15 mouse cellular contexts compared by ENCODE assay signal in the genomic region with DNA sequence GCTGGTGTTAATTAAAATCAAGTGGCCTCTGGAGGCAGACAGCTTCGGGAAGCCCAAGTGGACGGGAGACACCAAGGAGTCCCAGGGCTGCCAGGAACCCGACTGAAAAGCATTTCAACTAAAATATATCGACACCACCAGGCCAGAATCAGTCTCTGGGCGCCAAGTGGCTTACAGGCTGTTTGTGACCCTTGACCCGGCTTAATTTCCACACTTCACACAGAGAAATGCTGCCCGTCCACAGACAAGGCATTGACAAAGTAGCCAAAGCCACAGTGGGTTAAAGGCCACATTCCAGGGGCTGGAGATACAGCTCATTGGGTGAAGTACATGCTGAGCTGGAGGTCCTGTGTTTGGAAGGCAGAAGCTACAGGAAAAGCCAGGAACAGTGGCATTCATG. TPM values are rescaled to one million over a fixed set of nuclear protein-coding genes. Genes with fewer than 3 reads are reported as not detected.
DNase-seq lines count a peak whose midpoint lies in the region; ATAC-seq and TF ChIP-seq lines count a peak whose summit lies in the region.
"Had no signal": no experiment of that assay in that cellular context is flagged by ENCODE, and none has a peak within 500 bp of the region (broad histone marks: within the 10 kb centered on the region; RNA-seq: fewer than 3 reads in every experiment).

No protein-coding gene starts in this region.

- H3K9ac ChIP-seq in hindbrain, embryonic 14.5 days: no peak overlapping the region
- no peak overlapping the region for H3K9ac ChIP-seq in neural tube, embryonic 15.5 days (replicated peaks)
- H3K9ac ChIP-seq: forebrain, embryonic 12.5 days; heart, embryonic 15.5 days; limb, embryonic 13.5 days had no signal

- no peak for TF ChIP-seq POLR2A in cerebellum, adult 2 months (IDR thresholded peaks at IDR 0.05; ENCODE audit: borderline replicate concordance, insufficient read depth, low read length)

- no peak overlapping the region for H3K4me3 ChIP-seq in hindbrain, embryonic 10.5 days
- H3K4me3 ChIP-seq in hindbrain, embryonic 14.5 days (replicated peaks; ENCODE audit: low read length): no peak overlapping the region
- H3K4me3 ChIP-seq in neural tube, embryonic 15.5 days (replicated peaks): no peak overlapping the region
- H3K4me3 ChIP-seq in cerebellum, adult 2 months (replicated peaks; ENCODE audit: insufficient read depth, low read depth, low read length): no peak overlapping the region
- H3K4me3 ChIP-seq: forebrain, embryonic 12.5 days; heart, embryonic 15.5 days; limb, embryonic 13.5 days had no signal

- H3K4me1 ChIP-seq in hindbrain, embryonic 10.5 days (replicated peaks): peaks cover 50% of the 10 kb centered on the region
- H3K4me1 ChIP-seq in hindbrain, embryonic 14.5 days (replicated peaks; ENCODE audit: control insufficient read depth, insufficient read depth, low read length): peaks cover 18% of the 10 kb centered on the region
- peaks cover 21% of the 10 kb centered on the region for H3K4me1 ChIP-seq in neural tube, embryonic 15.5 days
- no peaks in the 10 kb centered on the region for H3K4me1 ChIP-seq in cerebellum, adult 2 months (ENCODE audit: control insufficient read depth, insufficient read depth, low read length)
- H3K4me1 ChIP-seq: heart, embryonic 15.5 days; limb, embryonic 13.5 days had no signal

- DNase-seq in hindbrain, embryonic 10.5 days (ENCODE audit: low spot score): peak; percentile 74
- no peak for DNase-seq in hindbrain, embryonic 14.5 days (ENCODE audit: low spot score)
- DNase-seq in neural tube, embryonic 10.5 days (ENCODE audit: extremely low spot score, low spot score): peak; percentile 56
- DNase-seq in kidney, postnatal 14 days: peak; percentile 74
- no peak for DNase-seq in frontal cortex, postnatal 10 days (ENCODE audit: low spot score in 2 of 2)
- DNase-seq in MN1 (ENCODE audit: low spot score): no peak
- DNase-seq in cerebellum, adult 2 months: no peak
- DNase-seq: cerebellum, adult 11-12 months; gastrocnemius, postnatal 14 days; thymus, adult 18-20 months had no signal

- peak overlapping the region; percentile 78 for H3K27ac ChIP-seq in hindbrain, embryonic 10.5 days
- H3K27ac ChIP-seq in hindbrain, embryonic 14.5 days: no peak overlapping the region
- no peak overlapping the region for H3K27ac ChIP-seq in neural tube, embryonic 15.5 days (replicated peaks)
- H3K27ac ChIP-seq in cerebellum, adult 2 months (ENCODE audit: insufficient read depth, low read length): no peak overlapping the region
- H3K27ac ChIP-seq: forebrain, embryonic 12.5 days; heart, embryonic 15.5 days; hindbrain, postnatal 0 days; limb, embryonic 13.5 days had no signal

- ATAC-seq in hindbrain, embryonic 14.5 days (ENCODE audit: low FRiP score): no peak
- ATAC-seq in neural tube, embryonic 15.5 days (ENCODE audit: low FRiP score): no peak
- ATAC-seq: hindbrain, postnatal 0 days had no signal

- H3K27me3 ChIP-seq in hindbrain, embryonic 10.5 days (ENCODE audit: insufficient read depth, poor library complexity, severe bottlenecking): peaks cover 15% of the 10 kb centered on the region; the same call in 1 of the 2 replicates
- H3K27me3 ChIP-seq in hindbrain, embryonic 14.5 days (ENCODE audit: control insufficient read depth, insufficient read depth, low read length): no peaks in the 10 kb centered on the region
- H3K27me3 ChIP-seq in neural tube, embryonic 15.5 days (replicated peaks): no peaks in the 10 kb centered on the region
- no peaks in the 10 kb centered on the region for H3K27me3 ChIP-seq in cerebellum, adult 2 months (ENCODE audit: control insufficient read depth, insufficient read depth, low read length)
- H3K27me3 ChIP-seq: forebrain, embryonic 12.5 days had no signal

- H3K9me3 ChIP-seq in hindbrain, embryonic 10.5 days: peaks cover 10% of the 10 kb centered on the region; the same call in 1 of the 2 replicates
- H3K9me3 ChIP-seq in hindbrain, embryonic 14.5 days (ENCODE audit: control insufficient read depth, low read length): no peaks in the 10 kb centered on the region
- no peaks in the 10 kb centered on the region for H3K9me3 ChIP-seq in neural tube, embryonic 15.5 days (replicated peaks)
- H3K9me3 ChIP-seq: heart, embryonic 15.5 days had no signal

- H3K4me2 ChIP-seq in hindbrain, embryonic 14.5 days (replicated peaks): no peak overlapping the region
- no peak overlapping the region for H3K4me2 ChIP-seq in neural tube, embryonic 15.5 days
- H3K4me2 ChIP-seq: forebrain, embryonic 12.5 days; heart, embryonic 15.5 days; limb, embryonic 13.5 days had no signal

- H3K36me3 ChIP-seq in hindbrain, embryonic 10.5 days: no peaks in the 10 kb centered on the region
- H3K36me3 ChIP-seq in hindbrain, embryonic 14.5 days (replicated peaks; ENCODE audit: control insufficient read depth, insufficient read depth): no peaks in the 10 kb centered on the region
- H3K36me3 ChIP-seq in neural tube, embryonic 15.5 days: no peaks in the 10 kb centered on the region
- H3K36me3 ChIP-seq: forebrain, embryonic 12.5 days; heart, embryonic 15.5 days; limb, embryonic 13.5 days had no signal

- TF ChIP-seq CTCF in cerebellum, adult 2 months (IDR thresholded peaks at IDR 0.05; ENCODE audit: borderline replicate concordance, insufficient read depth, low read depth, low read length): no peak

- 13% methylated on average over 7 of the region's 7 CpGs for WGBS in hindbrain, embryonic 10.5 days
- 21% methylated on average over 7 of the region's 7 CpGs for WGBS in hindbrain, embryonic 14.5 days
- WGBS in neural tube, embryonic 15.5 days: 30% methylated on average over 7 of the region's 7 CpGs
- WGBS in cerebellum, adult 2 months: 58% methylated on average over 7 of the region's 7 CpGs

RNA-seq across cellular contexts. Expression of a gene that starts 54.8 kb away (rescaled TPM):
- polyA plus RNA-seq in hindbrain, embryonic 10.5 days (2016; fragmentation: Nextera tagmentation; extraction: Ambion mirVana): 1.4 and 6.0 TPM in 2 replicates
- polyA plus RNA-seq in hindbrain, embryonic 14.5 days (2014; fragmentation: Nextera tagmentation; extraction: Ambion mirVana): 35.5 and 38.0 TPM in 2 replicates
- 26.7 and 32.5 TPM in 2 replicates for polyA plus RNA-seq in neural tube, embryonic 15.5 days (2015; fragmentation: Nextera tagmentation; extraction: Ambion mirVana)
- polyA plus RNA-seq in cerebellum, adult 2 months (2012; rRNA removed): 81.5 and 93.9 TPM in 2 replicates

Comparison
In these comparisons a context has a peak if more than half of its experiments do, and no peak if none do; other contexts are left out.
1. DNase-seq: peak in hindbrain, embryonic 10.5 days (single experiment), neural tube, embryonic 10.5 days (single experiment) and kidney, postnatal 14 days (single experiment); none in hindbrain, embryonic 14.5 days (single experiment), frontal cortex, postnatal 10 days (0 of 2), MN1 (single experiment) and cerebellum, adult 2 months (0 of 2).